Mouse (Mus musculus): ENCODE data around the gene Prdm16.

- TF ChIP-seq MAFK (IDR thresholded peaks at IDR 0.05; ENCODE audit: insufficient read depth, low read depth, low read length) (no peak), ZC3H11A (IDR thresholded peaks at IDR 0.05; ENCODE audit: borderline replicate concordance, low read depth, low read length) (no peak), ZNF384 (IDR thresholded peaks at IDR 0.05; ENCODE audit: low read depth, low read length) (no peak), CHD2 (IDR thresholded peaks at IDR 0.05; ENCODE audit: low read depth, low read length) (no peak), HCFC1 (IDR thresholded peaks at IDR 0.05; ENCODE audit: borderline replicate concordance, insufficient read depth, low read length) (no peak)
These were observed 50.3 kb downstream of the Prdm16 start for GRCm38 (mm10) chr4:154586334-154586733.
